Mouse (Mus musculus): ENCODE measurements around the gene Rrp8. TPM values are rescaled to one million over a fixed set of nuclear protein-coding genes. Genes with fewer than 3 reads are reported as not detected.

The Rrp8 gene
- total RNA-seq (2021) = 10 to 100 TPM in 1 of 2 experiments, 1 to 10 TPM in 1; 9.9 to 13.3 TPM
- long read RNA-seq, experiment 1, transcript Rrp8-201 (7 exons, 3,053 nt) = major isoform, 6 of 11 reads
- long read RNA-seq, experiment 1, partial matches to known transcripts = 0 of 11 reads
- long read RNA-seq, experiment 1, other reads (novel, unspliced or antisense) = 5 of 11 reads
- long read RNA-seq, experiment 2, transcript Rrp8-201 (7 exons, 3,053 nt) = major isoform, 11 of 17 reads
- long read RNA-seq, experiment 2, partial matches to known transcripts = 0 of 17 reads
- long read RNA-seq, experiment 2, other reads (novel, unspliced or antisense) = 6 of 17 reads

DNA sequence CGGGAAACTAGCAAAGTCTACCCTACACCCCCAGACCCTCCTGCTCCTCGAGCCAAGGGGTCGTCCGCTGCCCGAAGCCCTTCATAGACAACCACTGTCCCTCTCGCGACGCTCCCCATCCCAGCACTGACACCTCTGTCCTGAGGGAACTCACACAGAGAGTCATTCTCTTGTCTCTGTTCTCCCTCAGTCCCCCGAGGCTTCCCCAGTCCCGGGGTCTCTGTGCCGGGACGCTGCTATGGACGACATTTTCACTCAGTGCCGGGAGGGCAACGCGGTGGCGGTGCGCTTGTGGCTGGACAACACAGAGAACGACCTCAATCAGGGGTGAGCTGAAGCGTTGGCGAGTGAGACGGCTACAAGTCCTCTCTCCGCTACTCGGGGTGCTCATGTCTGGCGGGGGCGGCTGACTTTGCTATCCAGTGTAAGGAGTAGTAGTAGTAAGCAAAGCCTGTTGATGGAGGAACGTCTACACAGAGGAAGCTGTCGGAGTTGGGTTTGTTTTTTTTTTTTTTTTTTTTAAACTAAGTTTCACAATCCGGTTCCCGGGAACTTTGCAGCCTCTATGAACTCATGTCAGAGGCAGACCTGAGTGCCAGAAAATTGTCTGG is at the start of gene Rrp8:
Gene Rrp8 (minus strand): TSS at position 475 of the 611 bp plus-strand sequence.
- intact Hi-C loops (cut with DNase I) = loop anchor here (2.0 to 10.0 kb wide), 2 partner anchors 74 to 192 kb away; partner anchors contain the start of gene Mrpl17
- peak in 1 of 2 experiments; percentile 56 for DNase-seq

DNA sequence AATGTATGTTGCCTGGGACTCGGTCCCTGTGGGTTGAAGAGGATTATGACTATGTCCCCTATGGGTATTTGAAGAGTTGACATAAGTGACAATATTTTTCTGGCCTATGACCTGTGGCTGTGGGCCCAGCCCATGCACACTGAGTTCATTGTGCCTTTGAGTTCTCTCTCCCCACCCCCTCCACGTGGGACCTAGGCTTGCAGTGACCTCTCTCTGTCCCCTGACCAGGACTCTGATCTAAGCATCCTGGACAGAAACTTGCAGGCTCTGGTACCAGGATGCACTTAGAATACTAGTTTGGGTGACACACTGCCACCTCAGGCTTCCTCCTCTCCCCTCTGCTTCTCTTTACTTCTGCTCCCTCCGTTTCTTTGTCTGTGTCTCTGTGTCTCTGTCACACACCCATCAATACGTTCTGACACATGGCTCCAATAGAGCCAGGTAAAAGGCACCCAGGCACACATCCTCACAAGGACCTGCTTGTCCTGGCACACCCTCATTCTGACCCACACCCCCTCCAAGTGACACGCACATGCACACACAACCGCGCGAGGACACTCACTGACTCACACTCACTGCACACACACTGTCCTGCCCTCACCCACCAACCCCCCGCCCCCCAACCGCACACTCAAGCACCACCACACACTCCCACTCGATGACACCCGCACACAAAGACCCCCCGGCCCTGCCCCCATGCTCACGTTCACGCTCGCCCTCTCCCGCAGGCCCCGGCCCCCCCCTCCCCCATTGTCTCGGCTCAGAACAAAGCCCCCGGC is 49.5 kb upstream of the Rrp8 start:
- DNase-seq = no peak
- intact Hi-C loops (cut with DNase I) = no loop called here

DNA sequence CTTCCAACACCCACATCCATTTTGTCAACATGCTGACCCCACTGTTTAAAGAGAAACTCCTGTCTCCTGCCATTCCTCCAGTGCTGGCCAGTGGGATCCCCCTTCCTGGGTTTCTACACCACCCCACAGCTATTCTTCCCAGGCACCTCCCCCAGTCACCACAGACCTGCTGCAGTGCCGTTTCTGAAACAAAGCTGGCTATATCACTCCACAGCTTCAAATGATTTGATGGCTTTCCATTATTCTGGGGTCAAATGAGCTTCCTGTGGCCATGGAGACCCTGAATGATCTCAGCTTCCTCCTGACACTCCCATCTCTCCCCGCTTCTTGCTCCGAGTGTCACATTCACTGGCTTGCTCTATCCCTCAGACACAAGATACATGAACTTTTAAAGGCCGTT is 47.4 kb upstream of the Rrp8 start:
- intact Hi-C loops (cut with DNase I) = no loop called here
- no peak for DNase-seq

DNA sequence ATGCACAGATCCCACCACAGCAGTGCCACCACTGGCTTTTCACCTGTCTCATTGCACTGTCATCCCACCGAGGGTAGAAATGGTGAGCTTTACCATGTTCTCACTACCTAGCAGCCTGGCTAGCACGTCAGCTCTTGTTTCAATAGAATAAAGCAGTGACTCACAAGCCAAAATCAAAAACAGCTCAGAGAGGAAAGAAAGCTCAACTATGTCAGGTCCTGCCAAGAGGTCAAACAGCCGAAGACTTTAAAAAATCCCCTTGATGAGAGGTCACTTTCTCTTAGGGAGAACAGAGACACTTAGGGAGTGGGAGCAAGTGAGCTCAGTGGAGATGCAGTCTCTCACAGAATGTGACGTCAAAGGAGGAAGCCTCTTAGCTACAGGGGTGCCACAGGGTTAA is 46.7 kb upstream of the Rrp8 start:
- intact Hi-C loops (cut with DNase I) = no loop called here
- no peak for DNase-seq

DNA sequence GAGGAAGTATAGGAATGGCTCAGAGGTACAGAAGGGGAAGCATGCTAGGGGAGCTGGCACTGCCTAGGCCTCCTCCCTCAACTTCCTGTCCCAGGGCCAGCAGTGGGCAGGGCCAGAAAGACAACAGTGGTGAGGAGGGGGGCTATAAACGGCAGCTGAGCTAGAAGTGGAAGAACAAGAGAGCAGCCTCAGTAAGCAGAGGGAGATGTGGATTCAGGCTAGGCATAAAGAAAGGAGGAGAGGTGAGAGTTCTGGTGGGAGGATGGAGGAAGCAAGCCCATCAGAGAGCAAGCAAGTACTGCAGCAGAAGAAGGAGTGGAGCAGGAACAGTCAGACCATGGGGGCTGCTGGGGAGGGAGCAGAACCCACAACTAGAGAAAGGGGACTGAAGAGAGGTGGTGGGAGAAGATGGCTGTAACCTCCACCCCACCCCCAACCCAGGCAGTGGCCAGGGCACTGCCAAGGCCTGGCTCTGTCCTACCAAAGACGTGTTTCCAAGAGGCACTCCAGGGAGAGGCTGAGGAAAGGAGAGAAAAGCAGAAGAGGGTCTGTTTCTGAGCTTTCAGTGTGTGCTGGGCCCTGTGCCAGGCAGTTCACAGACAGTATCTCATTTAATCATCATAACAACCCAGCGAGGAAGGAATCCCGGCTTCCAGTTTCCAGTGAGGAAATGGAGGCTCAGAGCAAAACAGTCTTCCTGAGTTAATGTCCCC is 41.5 kb upstream of the Rrp8 start:
- peak in 1 of 2 experiments; percentile 25 for DNase-seq
- intact Hi-C loops (cut with DNase I) = no loop called here

DNA sequence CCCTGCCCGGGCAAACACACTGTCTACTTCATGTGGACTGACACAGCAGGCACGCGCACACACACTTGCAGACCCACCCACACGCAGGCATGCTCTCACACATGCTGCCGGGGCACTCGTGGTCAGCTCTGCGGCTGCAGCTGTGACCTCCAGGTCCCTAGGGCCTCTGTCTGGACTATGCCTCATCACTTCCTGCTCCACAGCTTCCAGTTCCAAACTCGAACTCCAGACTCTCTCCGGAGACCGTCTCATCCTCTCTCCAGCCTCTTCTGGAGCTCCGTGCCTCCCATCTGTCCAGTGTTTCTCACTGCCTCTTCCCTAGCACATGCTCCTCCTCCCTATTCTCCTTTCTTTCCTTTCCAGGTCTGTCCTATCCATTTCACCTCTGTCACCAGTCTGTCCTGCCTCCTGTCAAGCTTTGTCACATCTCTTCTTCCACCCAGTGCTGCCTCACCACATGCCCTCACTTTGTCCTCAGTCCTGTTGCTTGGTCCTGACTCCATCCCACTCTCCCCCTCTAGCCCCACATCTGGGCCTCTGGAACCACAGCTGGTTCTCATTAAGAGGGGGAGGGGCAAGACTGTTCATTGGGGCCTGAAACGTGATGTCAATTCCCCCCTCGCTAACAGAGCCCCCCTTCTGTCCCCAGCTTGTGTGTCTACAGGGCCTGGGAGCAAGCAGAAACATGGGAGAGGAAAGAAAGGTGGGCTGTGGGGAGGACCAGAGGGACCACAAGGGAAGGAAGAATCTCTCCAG is 40.8 kb upstream of the Rrp8 start:
- peak; percentile 60 to 70 for DNase-seq
- intact Hi-C loops (cut with DNase I) = no loop called here

DNA sequence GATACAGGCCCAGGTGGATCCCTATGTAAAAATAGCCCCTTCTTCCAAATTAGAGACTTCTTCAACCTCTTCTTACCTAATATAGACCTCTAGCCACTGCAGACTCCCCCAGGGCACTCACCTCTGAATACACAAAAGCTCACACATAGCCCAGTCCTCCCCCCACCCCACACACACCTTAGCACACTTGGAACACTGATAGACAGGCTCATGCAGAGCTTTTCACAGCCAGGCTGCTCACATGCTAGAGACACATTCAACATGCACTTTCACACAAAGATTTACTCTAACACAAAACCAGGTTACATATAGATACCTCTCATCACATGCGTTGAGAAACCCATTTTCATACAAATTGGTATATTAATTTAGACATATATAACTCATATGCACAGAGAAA is 40.1 kb upstream of the Rrp8 start:
- intact Hi-C loops (cut with DNase I) = no loop called here
- DNase-seq = no peak

DNA sequence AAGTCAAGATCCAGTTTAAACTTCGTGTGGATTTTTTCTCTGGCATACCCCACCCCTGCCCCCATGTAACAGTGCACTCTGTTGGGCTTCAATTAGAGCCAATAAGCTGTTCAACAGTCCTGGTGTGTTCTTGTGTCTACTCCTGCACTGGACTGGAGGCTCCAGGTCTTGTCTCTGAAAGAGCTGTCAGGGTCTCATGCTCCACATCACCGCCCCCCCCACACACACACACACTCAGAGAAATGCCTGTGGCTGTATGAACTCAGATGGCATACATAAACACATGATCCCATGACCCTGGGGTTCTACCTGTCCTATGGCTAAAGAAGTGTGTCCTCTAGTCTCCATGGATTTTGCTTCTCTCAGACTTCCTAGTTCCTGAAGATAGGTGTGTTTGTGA is 38.8 kb upstream of the Rrp8 start:
- intact Hi-C loops (cut with DNase I) = no loop called here
- DNase-seq = no peak

DNA sequence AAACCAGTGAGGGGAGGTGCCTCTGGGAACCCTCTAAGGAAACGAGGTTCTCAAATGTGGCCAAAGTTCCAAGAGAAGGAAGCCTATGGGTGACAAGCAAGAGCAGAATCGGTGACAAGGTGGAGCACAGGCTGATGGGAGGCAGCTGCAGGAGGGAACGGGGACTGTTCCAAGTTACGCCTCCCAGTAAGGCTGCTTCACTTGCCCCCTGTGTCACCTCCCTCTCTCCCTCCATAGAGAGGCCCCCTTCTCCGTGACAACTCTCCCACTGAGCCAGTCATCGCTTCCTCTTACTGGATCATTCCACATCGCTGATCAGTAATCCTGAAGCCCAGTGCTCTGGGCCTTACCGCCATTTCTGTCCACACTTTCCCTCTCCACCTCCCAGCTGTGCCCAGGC is 37.5 kb upstream of the Rrp8 start:
- intact Hi-C loops (cut with DNase I) = no loop called here
- no peak for DNase-seq

DNA sequence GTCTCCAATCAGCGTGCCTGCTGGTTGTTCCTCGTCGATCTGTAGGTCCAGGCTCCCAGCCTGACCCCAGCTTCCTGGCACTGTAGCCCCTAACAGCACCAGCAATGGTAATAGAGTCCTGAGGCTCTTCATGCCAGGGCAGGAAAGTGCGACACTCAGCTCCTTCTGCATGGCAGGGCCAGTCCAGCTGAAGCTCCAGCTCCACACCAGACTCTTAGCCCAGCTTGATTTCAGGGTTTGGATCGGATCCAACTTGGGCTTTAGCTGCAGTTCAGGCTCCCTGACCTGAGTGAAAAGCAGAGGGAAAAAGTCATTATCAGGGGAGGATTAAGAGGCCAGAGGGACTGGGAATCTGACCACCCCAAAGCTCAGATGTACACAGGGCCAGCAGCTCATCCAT is 35.9 kb upstream of the Rrp8 start:
- intact Hi-C loops (cut with DNase I) = no loop called here
- DNase-seq = no peak

DNA sequence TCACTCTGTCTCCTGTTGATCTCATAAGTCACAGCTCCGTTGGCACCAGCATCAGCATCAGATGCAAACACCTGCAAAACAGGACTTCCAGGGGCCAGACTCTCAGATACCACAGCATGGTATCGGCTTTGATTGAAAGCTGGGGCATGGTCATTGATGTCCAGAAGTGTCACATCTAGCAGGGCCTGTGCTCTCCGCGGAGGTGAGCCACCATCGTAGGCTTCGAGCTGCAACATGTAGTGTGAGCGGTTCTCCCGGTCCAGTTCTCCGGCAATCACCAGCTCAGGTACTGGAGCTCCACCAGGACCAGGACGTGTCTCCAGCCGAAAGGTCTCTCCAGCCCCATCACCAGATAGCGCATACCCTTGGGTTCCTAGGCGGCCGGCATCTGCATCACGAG is 35.1 kb upstream of the Rrp8 start:
- intact Hi-C loops (cut with DNase I) = no loop called here

DNA sequence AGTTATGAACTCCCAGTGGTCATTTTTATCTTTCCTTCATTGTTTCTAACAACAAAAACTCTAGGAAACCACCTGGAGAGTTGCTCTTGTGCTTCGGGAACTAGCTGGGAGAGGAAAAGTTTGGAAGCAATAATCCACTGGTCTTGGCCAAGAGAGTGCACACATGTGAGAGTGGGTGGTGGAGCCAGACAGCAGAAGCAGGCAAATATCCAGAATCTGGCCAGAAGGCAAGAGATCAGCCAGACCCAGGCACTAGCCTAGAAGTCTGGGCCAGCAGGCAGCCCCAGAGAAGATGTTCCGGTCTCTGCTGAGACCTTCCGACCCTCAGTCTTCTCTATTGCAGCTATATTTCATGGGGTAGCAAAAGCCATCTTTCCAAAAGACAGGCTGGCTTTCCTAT is 32.8 kb upstream of the Rrp8 start:
- peak in 1 of 2 experiments; percentile 53 for DNase-seq
- intact Hi-C loops (cut with DNase I) = no loop called here

More for the DNA sequence above, 35.1 kb upstream of the Rrp8 start:
- DNase-seq = no peak

DNA sequence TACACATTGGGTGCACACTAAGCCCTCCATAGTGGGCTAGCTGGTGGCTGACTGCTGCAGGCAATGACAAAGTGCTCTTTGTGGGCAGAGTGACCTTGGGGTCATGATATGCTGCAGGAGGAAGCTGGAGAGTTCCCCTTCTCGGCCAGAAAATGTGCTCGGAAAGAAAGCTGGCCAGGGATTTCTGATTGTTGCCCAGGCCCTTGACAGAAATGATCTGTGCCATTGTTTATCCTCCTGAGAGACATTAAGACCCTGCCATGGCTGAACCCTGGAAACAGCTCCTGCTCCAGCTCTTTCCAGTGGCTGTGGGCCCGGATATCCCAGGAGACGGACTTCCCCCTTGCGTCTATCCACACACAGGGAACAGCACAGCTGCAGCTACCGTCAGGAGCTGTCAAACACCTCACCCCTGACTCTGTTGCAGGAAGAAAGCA is 30.6 kb upstream of the Rrp8 start:
- intact Hi-C loops (cut with DNase I) = no loop called here
- no peak for DNase-seq

DNA sequence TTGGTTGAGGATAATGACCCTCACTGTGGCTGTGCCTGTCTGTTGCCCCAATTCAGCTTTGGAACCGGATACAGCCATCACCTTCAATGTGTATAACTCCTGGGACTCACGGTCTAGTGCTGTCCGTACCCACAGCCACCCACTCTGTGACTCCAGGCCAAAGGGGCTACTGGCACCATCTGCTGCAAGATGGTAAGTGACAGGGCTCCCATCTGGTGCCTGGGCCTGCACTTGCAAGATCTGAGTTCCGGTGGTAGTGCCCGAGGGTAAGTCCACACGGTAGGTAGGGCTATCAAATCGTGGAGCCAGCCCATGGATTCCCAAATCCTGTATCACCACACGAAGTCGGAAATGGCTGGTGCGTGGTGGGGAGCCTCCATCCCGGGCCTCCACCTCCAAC is 27.1 kb upstream of the Rrp8 start:
- DNase-seq = no peak
- intact Hi-C loops (cut with DNase I) = no loop called here

DNA sequence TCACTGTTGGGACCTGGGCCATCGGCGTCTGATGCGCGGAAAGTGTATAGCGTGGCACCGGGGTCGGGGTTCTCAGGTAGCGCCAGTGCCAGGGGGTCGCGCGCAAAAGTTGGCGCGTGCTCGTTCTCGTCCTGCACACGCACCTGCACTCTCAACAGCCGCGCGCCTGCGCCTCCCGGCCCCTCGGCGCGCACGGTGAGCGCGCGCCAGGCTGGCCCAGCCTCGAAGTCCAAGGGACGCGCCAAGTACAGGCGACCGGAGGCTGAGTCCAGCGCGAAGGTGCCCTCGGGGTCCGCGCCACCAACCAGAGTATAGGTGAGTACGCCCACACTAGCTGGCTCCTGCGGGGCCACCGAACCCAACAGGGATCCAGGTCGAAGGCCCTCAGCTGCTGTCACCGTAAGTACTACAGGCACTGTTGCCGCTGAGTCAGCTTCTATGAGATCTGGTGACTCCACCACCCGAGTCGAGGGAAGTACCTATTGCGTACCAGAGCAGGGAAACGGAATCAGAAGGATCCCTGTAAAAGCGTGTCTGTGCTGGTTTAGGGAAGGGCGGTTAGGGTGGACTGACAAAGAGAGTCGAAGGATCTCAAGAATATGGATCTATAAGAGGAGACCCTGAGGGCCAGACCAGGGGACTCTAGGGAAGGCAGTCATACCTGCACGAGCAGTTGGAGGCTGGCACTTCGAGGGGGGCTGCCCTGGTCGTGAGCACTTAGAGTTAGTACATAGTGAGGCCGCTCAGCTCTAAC is 25.5 kb upstream of the Rrp8 start:
- DNase-seq = no peak
- intact Hi-C loops (cut with DNase I) = no loop called here

DNA sequence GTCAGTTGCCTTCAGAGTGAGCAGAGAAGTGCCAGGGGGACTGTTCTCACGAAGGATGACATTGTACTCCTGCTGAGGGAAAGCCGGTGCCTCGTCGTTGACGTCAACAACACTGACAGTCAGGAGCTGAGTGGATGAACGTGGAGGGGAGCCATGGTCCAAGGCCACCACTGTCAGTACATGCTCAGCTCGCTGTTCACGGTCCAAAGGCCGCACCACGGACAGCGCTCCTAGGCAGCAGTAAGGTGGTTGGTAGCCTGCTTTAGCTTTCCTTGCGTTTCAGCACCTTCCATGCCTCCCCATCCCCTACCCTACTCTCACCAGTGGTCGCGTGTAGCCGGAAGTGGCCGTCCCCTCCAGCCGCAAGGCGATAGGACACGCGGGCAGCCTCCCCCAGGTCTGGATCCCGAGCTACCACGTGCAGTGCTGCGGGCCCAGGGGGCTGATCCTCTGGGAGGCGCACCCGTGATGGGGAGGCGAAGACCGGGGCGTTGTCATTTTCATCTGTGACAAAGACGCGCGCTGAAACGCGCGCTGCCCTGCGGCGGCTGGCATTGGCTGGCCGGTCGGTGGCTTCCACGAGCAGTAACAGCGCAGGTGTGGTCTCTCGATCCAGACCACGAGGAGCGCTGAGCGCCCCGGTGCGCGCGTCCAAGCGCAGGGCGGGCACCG is 24.8 kb upstream of the Rrp8 start:
- intact Hi-C loops (cut with DNase I) = no loop called here
- DNase-seq = no peak

DNA sequence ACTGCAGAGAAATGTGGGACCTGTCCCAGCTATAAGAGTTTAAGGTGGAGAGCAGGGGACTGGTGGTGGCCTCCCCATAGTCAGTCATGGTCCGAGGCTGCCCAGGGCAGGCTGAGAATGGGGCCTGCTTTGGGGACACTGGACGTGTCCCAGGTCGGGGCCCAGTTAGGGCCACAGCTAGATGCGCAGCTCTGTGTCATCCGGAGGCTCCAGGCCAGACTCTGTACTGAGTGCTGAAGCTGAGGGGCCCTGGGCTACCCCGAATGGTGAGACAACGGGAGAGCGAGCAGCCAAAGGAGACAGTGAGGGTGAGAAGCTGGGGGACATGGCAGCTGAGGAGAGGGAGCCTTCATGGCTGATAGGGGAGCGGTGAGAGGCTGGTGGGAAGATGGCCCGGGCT is 16.1 kb upstream of the Rrp8 start:
- no peak for DNase-seq
- intact Hi-C loops (cut with DNase I) = no loop called here

DNA sequence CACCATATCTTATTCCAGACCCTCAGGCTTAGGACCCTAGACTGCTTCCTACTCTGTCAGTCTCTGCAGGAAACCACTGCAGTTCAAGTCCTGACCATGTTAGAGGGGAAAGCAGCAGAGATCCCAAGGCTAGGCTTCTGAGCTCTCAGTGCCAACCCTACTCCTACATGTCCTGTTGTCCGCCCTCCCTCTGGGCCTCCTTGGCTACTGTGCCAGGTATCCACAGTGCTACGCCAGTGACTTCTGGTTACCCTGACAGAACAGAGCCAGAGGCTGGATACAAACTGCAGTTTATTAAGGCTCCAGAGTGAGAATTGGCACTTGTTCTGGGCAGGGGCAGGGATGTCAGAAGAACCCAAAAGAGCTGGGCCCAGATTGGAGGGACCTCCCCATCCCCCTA is 15.5 kb upstream of the Rrp8 start:
- no peak for DNase-seq
- intact Hi-C loops (cut with DNase I) = no loop called here
